20 mouse cellular contexts compared by ENCODE assay signal in the genomic region with DNA sequence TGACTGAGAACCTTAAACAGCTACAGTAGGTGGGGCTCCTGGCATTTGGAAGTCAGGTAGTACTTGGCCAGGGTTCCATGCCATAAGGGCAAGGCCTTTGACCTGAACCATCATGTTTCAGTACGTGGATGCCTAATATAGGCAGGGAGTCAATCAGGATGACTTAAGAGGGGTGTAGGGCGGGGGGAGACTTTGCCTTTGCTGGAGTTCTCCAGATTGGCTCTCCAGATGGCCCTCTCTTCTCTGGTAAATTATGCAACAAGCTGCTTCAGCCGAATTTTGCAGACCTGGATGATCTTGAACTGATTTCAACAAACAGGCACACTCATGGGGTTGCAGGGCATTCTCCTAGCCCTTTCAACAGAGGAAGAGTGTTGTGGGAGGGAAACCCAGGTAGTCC.
DNase-seq lines count a peak whose midpoint lies in the region; ATAC-seq and TF ChIP-seq lines count a peak whose summit lies in the region.
"Had no signal": no experiment of that assay in that cellular context is flagged by ENCODE, and none has a peak within 500 bp of the region (broad histone marks: within the 10 kb centered on the region; RNA-seq: fewer than 3 reads in every experiment).

No protein-coding gene starts in this region.

- no peaks in the 10 kb centered on the region; the same call in 1 of the 2 replicates for H3K4me1 ChIP-seq in hindbrain, postnatal 0 days (ENCODE audit: insufficient read depth, low read length)
- H3K4me1 ChIP-seq in hindbrain, embryonic 12.5 days = peaks cover 3% of the 10 kb centered on the region; the same call in 1 of the 2 replicates
- no peaks in the 10 kb centered on the region for H3K4me1 ChIP-seq in lung, postnatal 0 days (ENCODE audit: insufficient read depth, low read depth, low read length)
- H3K4me1 ChIP-seq: heart, embryonic 10.5 days; hindbrain, embryonic 15.5 days; intestine, embryonic 15.5 days had no signal

- no peak for TF ChIP-seq EP300 in lung, postnatal 0 days (IDR thresholded peaks at IDR 0.05)

- peak; percentile 50; the same call in 1 of the 2 replicates for ATAC-seq in hindbrain, postnatal 0 days
- ATAC-seq in hindbrain, embryonic 12.5 days (ENCODE audit: low FRiP score) = no peak
- ATAC-seq in lung, postnatal 0 days = no peak
- ATAC-seq: intestine, embryonic 15.5 days; midbrain, embryonic 16.5 days had no signal

- no peak for TF ChIP-seq CTCF in hindbrain, postnatal 0 days (IDR thresholded peaks at IDR 0.05; ENCODE audit: low read depth)
- TF ChIP-seq CTCF in lung, postnatal 0 days (IDR thresholded peaks at IDR 0.05) = no peak

- H3K4me2 ChIP-seq in hindbrain, postnatal 0 days (ENCODE audit: low read depth, low read length) = no peak overlapping the region
- no peak overlapping the region for H3K4me2 ChIP-seq in hindbrain, embryonic 12.5 days (replicated peaks)
- no peak overlapping the region for H3K4me2 ChIP-seq in lung, postnatal 0 days (replicated peaks; ENCODE audit: low read depth, low read length)
- H3K4me2 ChIP-seq: embryonic facial prominence, embryonic 12.5 days; hindbrain, embryonic 15.5 days; intestine, embryonic 15.5 days had no signal

- H3K36me3 ChIP-seq in hindbrain, postnatal 0 days (ENCODE audit: insufficient read depth, low read length) = no peaks in the 10 kb centered on the region
- no peaks in the 10 kb centered on the region for H3K36me3 ChIP-seq in hindbrain, embryonic 12.5 days
- H3K36me3 ChIP-seq in lung, postnatal 0 days (ENCODE audit: insufficient read depth, low read length) = no peaks in the 10 kb centered on the region
- H3K36me3 ChIP-seq: embryonic facial prominence, embryonic 12.5 days; heart, embryonic 10.5 days; hindbrain, embryonic 15.5 days; intestine, embryonic 15.5 days had no signal

- H3K27me3 ChIP-seq in hindbrain, postnatal 0 days (ENCODE audit: insufficient read depth, low read length) = no peaks in the 10 kb centered on the region
- H3K27me3 ChIP-seq in hindbrain, embryonic 12.5 days = no peaks in the 10 kb centered on the region
- H3K27me3 ChIP-seq in lung, postnatal 0 days (replicated peaks; ENCODE audit: insufficient read depth, low read length) = no peaks in the 10 kb centered on the region
- H3K27me3 ChIP-seq: embryonic facial prominence, embryonic 12.5 days; hindbrain, embryonic 15.5 days; intestine, embryonic 15.5 days had no signal

- H3K4me3 ChIP-seq in hindbrain, postnatal 0 days (ENCODE audit: low read length) = no peak overlapping the region
- H3K4me3 ChIP-seq in hindbrain, embryonic 12.5 days = no peak overlapping the region
- H3K4me3 ChIP-seq in lung, postnatal 0 days (ENCODE audit: low read depth, low read length) = no peak overlapping the region
- H3K4me3 ChIP-seq: embryonic facial prominence, embryonic 12.5 days; heart, embryonic 10.5 days; hindbrain, embryonic 15.5 days; intestine, embryonic 15.5 days had no signal

- no peak overlapping the region for H3K27ac ChIP-seq in hindbrain, postnatal 0 days
- no peak overlapping the region for H3K27ac ChIP-seq in hindbrain, embryonic 12.5 days
- H3K27ac ChIP-seq in lung, postnatal 0 days (ENCODE audit: low read length) = no peak overlapping the region
- H3K27ac ChIP-seq: embryonic facial prominence, embryonic 12.5 days; heart, embryonic 10.5 days; hindbrain, embryonic 15.5 days; intestine, embryonic 15.5 days; macrophage had no signal

- H3K9ac ChIP-seq in hindbrain, postnatal 0 days (replicated peaks; ENCODE audit: low read length) = no peak overlapping the region
- H3K9ac ChIP-seq in hindbrain, embryonic 12.5 days = no peak overlapping the region
- no peak overlapping the region for H3K9ac ChIP-seq in lung, postnatal 0 days (replicated peaks; ENCODE audit: low read depth)
- H3K9ac ChIP-seq: embryonic facial prominence, embryonic 12.5 days; hindbrain, embryonic 15.5 days; intestine, embryonic 15.5 days had no signal

- peak; percentile 61 to 72 for DNase-seq in cerebellum, postnatal 10 days
- DNase-seq in cerebellum, postnatal 36 days = no peak
- peak; percentile 15 for DNase-seq in hindbrain, postnatal 0 days (ENCODE audit: low spot score)
- DNase-seq in brain, adult 2 months (ENCODE audit: low read depth, low spot score) = peak; percentile 74
- DNase-seq in layer of hippocampus, adult 8-10 months (ENCODE audit: low spot score in 2 of 2) = peak; percentile 60 to 71
- no peak for DNase-seq in lung, postnatal 0 days (ENCODE audit: low spot score)
- no peak for DNase-seq in spleen, postnatal 10 days (ENCODE audit: low spot score in 2 of 2)
- DNase-seq: adrenal gland, postnatal 10 days; cerebellum, adult 9-11 months; heart, postnatal 4 days; kidney, adult 9 months; kidney, postnatal 14 days; thymus, postnatal 25 days had no signal

- no peaks in the 10 kb centered on the region for H3K9me3 ChIP-seq in hindbrain, postnatal 0 days (ENCODE audit: low read length)
- no peaks in the 10 kb centered on the region for H3K9me3 ChIP-seq in hindbrain, embryonic 12.5 days (replicated peaks)
- no peaks in the 10 kb centered on the region for H3K9me3 ChIP-seq in lung, postnatal 0 days (ENCODE audit: low read length)
- H3K9me3 ChIP-seq: embryonic facial prominence, embryonic 12.5 days; heart, embryonic 10.5 days; hindbrain, embryonic 15.5 days; intestine, embryonic 15.5 days had no signal

- 68% methylated on average over 3 of the region's 3 CpGs for WGBS in hindbrain, postnatal 0 days
- WGBS in hindbrain, embryonic 12.5 days = 66% methylated on average over 3 of the region's 3 CpGs
- WGBS in lung, postnatal 0 days = 60% methylated on average over 3 of the region's 3 CpGs

Comparison
In these comparisons a context has a peak if more than half of its experiments do, and no peak if none do; other contexts are left out.
1. DNase-seq: peak in cerebellum, postnatal 10 days (2 of 2), hindbrain, postnatal 0 days (single experiment), brain, adult 2 months (single experiment) and layer of hippocampus, adult 8-10 months (2 of 2); none in cerebellum, postnatal 36 days (0 of 2), lung, postnatal 0 days (single experiment) and spleen, postnatal 10 days (0 of 2).